8 mouse cellular contexts compared by ENCODE assay signal in genomic region chr13:49146040-49146697, GRCm38 (mm10). TPM values are rescaled to one million over a fixed set of nuclear protein-coding genes. Genes with fewer than 3 reads are reported as not detected.
DNase-seq lines count a peak whose midpoint lies in the region; ATAC-seq and TF ChIP-seq lines count a peak whose summit lies in the region.

No protein-coding gene starts in this region.

- peaks cover 33% of the 10 kb centered on the region for H3K27me3 ChIP-seq in lung, postnatal 0 days (replicated peaks; ENCODE audit: insufficient read depth, low read length)
- peaks cover 72% of the 10 kb centered on the region for H3K27me3 ChIP-seq in liver, embryonic 11.5 days (replicated peaks; ENCODE audit: control insufficient read depth, insufficient read depth, low read length)
- H3K27me3 ChIP-seq in stomach, postnatal 0 days (ENCODE audit: control insufficient read depth, insufficient read depth, low read length) = no peaks in the 10 kb centered on the region

- ATAC-seq in lung, postnatal 0 days = no peak
- no peak for ATAC-seq in liver, embryonic 11.5 days (replicated peaks; ENCODE audit: low FRiP score)
- no peak for ATAC-seq in stomach, postnatal 0 days (ENCODE audit: low FRiP score, low TSS enrichment)
- no peak for ATAC-seq in megakaryocyte progenitor cell, adult 5-6 weeks (replicated peaks; ENCODE audit: poor library complexity)

- H3K36me3 ChIP-seq in lung, postnatal 0 days (ENCODE audit: insufficient read depth, low read length) = no peaks in the 10 kb centered on the region
- H3K36me3 ChIP-seq in liver, embryonic 11.5 days (ENCODE audit: control insufficient read depth, insufficient read depth, low read length) = no peaks in the 10 kb centered on the region
- no peaks in the 10 kb centered on the region for H3K36me3 ChIP-seq in stomach, postnatal 0 days (ENCODE audit: control insufficient read depth, insufficient read depth, low read length)

- no peaks in the 10 kb centered on the region for H3K9me3 ChIP-seq in lung, postnatal 0 days (ENCODE audit: low read length)
- no peaks in the 10 kb centered on the region for H3K9me3 ChIP-seq in liver, embryonic 11.5 days (ENCODE audit: control insufficient read depth, low read length)
- H3K9me3 ChIP-seq in stomach, postnatal 0 days (ENCODE audit: control insufficient read depth, low read length) = peaks cover 2% of the 10 kb centered on the region; the same call in 1 of the 2 replicates

- H3K9ac ChIP-seq in lung, postnatal 0 days (replicated peaks; ENCODE audit: low read depth) = no peak overlapping the region
- no peak overlapping the region for H3K9ac ChIP-seq in liver, embryonic 11.5 days (ENCODE audit: low read depth, low read length)
- H3K9ac ChIP-seq in stomach, postnatal 0 days (ENCODE audit: low read length) = peak overlapping the region; percentile 68

- peak; percentile 66 for DNase-seq in cerebellum, adult 11-12 months
- DNase-seq in cerebellum, postnatal 36 days = no peak
- DNase-seq in lung, postnatal 0 days (ENCODE audit: low spot score) = no peak
- no peak for DNase-seq in lung, postnatal 14 days
- no peak for DNase-seq in liver, embryonic 11.5 days (ENCODE audit: low spot score)
- no peak for DNase-seq in stomach, postnatal 0 days (ENCODE audit: low spot score)
- no peak for DNase-seq in layer of hippocampus, postnatal 25 days (ENCODE audit: extremely low spot score in 1 of 2, low spot score in 1 of 2)

- WGBS in lung, postnatal 0 days = 21% methylated on average over 13 of the region's 17 CpGs
- 20% methylated on average over 17 of the region's 17 CpGs for WGBS in liver, embryonic 11.5 days
- 26% methylated on average over 17 of the region's 17 CpGs for WGBS in stomach, postnatal 0 days

- no peak overlapping the region for H3K27ac ChIP-seq in lung, postnatal 0 days (ENCODE audit: low read length)
- no peak overlapping the region for H3K27ac ChIP-seq in liver, embryonic 11.5 days (ENCODE audit: low read depth, low read length)
- no peak overlapping the region for H3K27ac ChIP-seq in stomach, postnatal 0 days (replicated peaks)

- no peak for TF ChIP-seq CTCF in lung, postnatal 0 days (IDR thresholded peaks at IDR 0.05)
- TF ChIP-seq CTCF in stomach, postnatal 0 days (IDR thresholded peaks at IDR 0.05; ENCODE audit: low read depth) = no peak

- peak overlapping the region; percentile 54 for H3K4me3 ChIP-seq in lung, postnatal 0 days (ENCODE audit: low read depth, low read length)
- H3K4me3 ChIP-seq in liver, embryonic 11.5 days (ENCODE audit: low read depth, low read length) = peak overlapping the region; percentile 61
- H3K4me3 ChIP-seq in stomach, postnatal 0 days (ENCODE audit: low read depth, low read length) = peak overlapping the region; percentile 71

- H3K4me1 ChIP-seq in lung, postnatal 0 days (ENCODE audit: insufficient read depth, low read depth, low read length) = peaks cover 3% of the 10 kb centered on the region; the same call in 1 of the 2 replicates
- H3K4me1 ChIP-seq in liver, embryonic 11.5 days (replicated peaks; ENCODE audit: control insufficient read depth, insufficient read depth, low read length) = peaks cover 3% of the 10 kb centered on the region; the same call in 1 of the 2 replicates
- no peaks in the 10 kb centered on the region; the same call in 1 of the 2 replicates for H3K4me1 ChIP-seq in stomach, postnatal 0 days (replicated peaks; ENCODE audit: control insufficient read depth, insufficient read depth)

- H3K4me2 ChIP-seq in lung, postnatal 0 days (replicated peaks; ENCODE audit: low read depth, low read length) = peak overlapping the region; percentile 91
- peak overlapping the region; percentile 84 for H3K4me2 ChIP-seq in liver, embryonic 11.5 days
- H3K4me2 ChIP-seq in stomach, postnatal 0 days (replicated peaks; ENCODE audit: low read depth) = peak overlapping the region; percentile 100

- TF ChIP-seq EP300 in lung, postnatal 0 days (IDR thresholded peaks at IDR 0.05) = no peak
- no peak for TF ChIP-seq EP300 in stomach, postnatal 0 days (optimal IDR thresholded peaks at IDR 0.05)

RNA-seq across cellular contexts. Expression of gene Wnk2, which starts 1.6 kb away (rescaled TPM):
- 0.36 and 0.39 TPM in 2 replicates for polyA plus RNA-seq in lung, postnatal 0 days (2015; fragmentation: Nextera tagmentation; extraction: Ambion mirVana)
- polyA plus RNA-seq in liver, embryonic 11.5 days (2014; fragmentation: Nextera tagmentation; extraction: Ambion mirVana) = 0.34 and 0.45 TPM in 2 replicates
- 1.6 and 1.7 TPM in 2 replicates for polyA plus RNA-seq in stomach, postnatal 0 days (2015; fragmentation: Nextera tagmentation; extraction: Ambion mirVana)
- 10 to 100 TPM; 88.2 to 98.9 TPM for total RNA-seq in layer of hippocampus, postnatal 25 days (2021)
- total RNA-seq in megakaryocyte progenitor cell, adult 5-6 weeks (2015) = not detected in 2 replicates
- total RNA-seq in megakaryocyte progenitor cell, adult 5-6 weeks (2017) = 0.03 TPM in 1 of 2 replicates, not detected in the other

RNA-seq across cellular contexts. Expression of gene Ninj1, which starts 41.1 kb away (rescaled TPM):
- polyA plus RNA-seq in lung, postnatal 0 days (2015; fragmentation: Nextera tagmentation; extraction: Ambion mirVana) = 66.3 and 72.0 TPM in 2 replicates
- polyA plus RNA-seq in liver, embryonic 11.5 days (2014; fragmentation: Nextera tagmentation; extraction: Ambion mirVana) = 54.2 and 59.8 TPM in 2 replicates
- polyA plus RNA-seq in stomach, postnatal 0 days (2015; fragmentation: Nextera tagmentation; extraction: Ambion mirVana) = 76.3 and 83.1 TPM in 2 replicates
- total RNA-seq in layer of hippocampus, postnatal 25 days (2021) = 10 to 100 TPM; 23.6 to 25.1 TPM
- 68.2 and 69.6 TPM in 2 replicates for total RNA-seq in megakaryocyte progenitor cell, adult 5-6 weeks (2015)
- total RNA-seq in megakaryocyte progenitor cell, adult 5-6 weeks (2017) = 38.4 and 38.8 TPM in 2 replicates
